Mouse (Mus musculus): ENCODE data around the gene Dkkl1. TPM values are rescaled to one million over a fixed set of nuclear protein-coding genes. Genes with fewer than 3 reads are reported as not detected.
A peak's percentile ranks its signal among the peaks of the same experiment; 100 is the strongest.

The Dkkl1 gene
- polyA plus RNA-seq, 1 experiment from 2014 or later, result 1.0 TPM

DNA sequence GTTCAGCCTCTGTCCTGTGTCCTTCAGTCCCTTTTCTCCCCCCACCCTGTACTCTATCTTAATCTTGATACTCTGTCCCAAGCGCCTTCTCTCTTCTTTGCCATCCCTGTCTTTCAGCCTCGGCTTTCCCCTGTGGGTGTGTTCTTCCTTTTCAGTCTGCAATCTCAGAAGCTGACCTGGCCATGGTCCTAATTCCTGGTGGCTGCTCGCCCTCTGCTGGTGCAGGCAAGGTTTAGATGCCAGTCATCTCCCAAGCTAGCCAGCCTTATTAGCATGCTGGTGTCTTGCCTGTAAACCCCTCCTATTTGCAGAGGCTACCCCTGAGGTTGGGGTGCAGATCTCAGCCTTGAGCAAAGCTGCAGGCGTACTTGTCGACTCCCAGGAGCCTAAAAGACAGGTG lies 13.5 kb downstream of the Dkkl1 start:
- Histone ChIP-seq H3K4me2 (replicated peaks) (no peak overlapping the region), H3K4me1 (replicated peaks) (no peaks in the 10 kb centered on the region), H3K9ac (no peak overlapping the region), H3K9me3 (no peaks in the 10 kb centered on the region), H3K4me3 (replicated peaks) (no peak overlapping the region), H3K27me3 (replicated peaks) (peaks cover 8% of the 10 kb centered on the region; the same call in 1 of the 2 replicates), H3K27ac (no peak overlapping the region), H3K36me3 (no peaks in the 10 kb centered on the region)
- WGBS, result 17% methylated on average over 5 of the region's 5 CpGs
- peak; percentile 57 for ATAC-seq

DNA sequence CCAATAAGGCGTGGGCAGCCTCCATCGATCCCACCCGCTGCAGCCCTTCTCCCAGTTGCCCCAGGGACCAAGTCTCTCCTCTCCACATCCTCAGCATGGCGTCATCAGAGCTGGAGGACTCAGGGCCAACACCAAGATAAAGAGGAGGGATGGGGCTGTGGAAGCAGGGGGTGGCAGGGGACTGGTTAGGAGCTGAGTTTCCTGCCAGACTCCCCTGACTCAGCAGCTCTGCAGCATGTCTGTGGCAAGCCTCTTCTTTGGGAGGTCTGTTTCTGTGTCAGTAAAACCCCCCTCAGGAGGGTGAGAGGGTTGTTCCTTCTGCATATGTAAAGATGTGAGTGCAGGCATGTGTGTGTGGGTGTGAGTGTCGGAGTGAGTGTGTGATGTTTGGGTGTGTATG lies 15.0 kb downstream of the Dkkl1 start:
- H3K9me3 ChIP-seq, result no peaks in the 10 kb centered on the region
- H3K4me2 ChIP-seq (replicated peaks), result no peak overlapping the region
- peaks cover 8% of the 10 kb centered on the region; the same call in 1 of the 2 replicates for H3K27me3 ChIP-seq (replicated peaks)
- H3K36me3 ChIP-seq, result no peaks in the 10 kb centered on the region
- H3K4me1 ChIP-seq (replicated peaks), result peaks cover 2% of the 10 kb centered on the region
- H3K4me3 ChIP-seq (replicated peaks), result no peak overlapping the region
- ATAC-seq, result no peak
- no peak overlapping the region for H3K9ac ChIP-seq
- H3K27ac ChIP-seq, result no peak overlapping the region
- 70% methylated on average over 5 of the region's 5 CpGs for WGBS

DNA sequence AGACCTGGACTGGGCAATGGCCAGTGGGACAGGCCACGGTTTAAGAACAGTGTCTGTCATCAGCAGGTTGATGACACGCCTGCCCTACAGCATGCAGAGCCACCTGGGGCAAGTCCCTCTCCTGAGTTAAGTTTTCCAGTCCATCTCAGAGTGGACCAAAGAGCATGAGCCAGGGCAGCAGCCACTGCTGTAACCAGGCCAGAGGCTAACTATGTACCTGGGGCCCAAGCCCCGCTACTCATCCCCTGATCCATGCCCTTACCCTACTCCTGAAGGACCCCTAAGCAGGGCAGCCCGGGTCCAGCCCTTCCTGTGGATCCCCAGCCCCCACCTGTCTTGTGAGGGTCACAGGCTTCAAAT lies 15.8 kb downstream of the Dkkl1 start:
- Histone ChIP-seq H3K36me3 (no peaks in the 10 kb centered on the region), H3K9ac (no peak overlapping the region), H3K27me3 (replicated peaks) (peaks cover 13% of the 10 kb centered on the region; the same call in 1 of the 2 replicates), H3K4me1 (replicated peaks) (peaks cover 5% of the 10 kb centered on the region), H3K9me3 (no peaks in the 10 kb centered on the region), H3K4me2 (replicated peaks) (no peak overlapping the region), H3K27ac (no peak overlapping the region), H3K4me3 (replicated peaks) (no peak overlapping the region)
- no peak for ATAC-seq
- WGBS, result 85% methylated on average over 4 of the region's 4 CpGs

DNA sequence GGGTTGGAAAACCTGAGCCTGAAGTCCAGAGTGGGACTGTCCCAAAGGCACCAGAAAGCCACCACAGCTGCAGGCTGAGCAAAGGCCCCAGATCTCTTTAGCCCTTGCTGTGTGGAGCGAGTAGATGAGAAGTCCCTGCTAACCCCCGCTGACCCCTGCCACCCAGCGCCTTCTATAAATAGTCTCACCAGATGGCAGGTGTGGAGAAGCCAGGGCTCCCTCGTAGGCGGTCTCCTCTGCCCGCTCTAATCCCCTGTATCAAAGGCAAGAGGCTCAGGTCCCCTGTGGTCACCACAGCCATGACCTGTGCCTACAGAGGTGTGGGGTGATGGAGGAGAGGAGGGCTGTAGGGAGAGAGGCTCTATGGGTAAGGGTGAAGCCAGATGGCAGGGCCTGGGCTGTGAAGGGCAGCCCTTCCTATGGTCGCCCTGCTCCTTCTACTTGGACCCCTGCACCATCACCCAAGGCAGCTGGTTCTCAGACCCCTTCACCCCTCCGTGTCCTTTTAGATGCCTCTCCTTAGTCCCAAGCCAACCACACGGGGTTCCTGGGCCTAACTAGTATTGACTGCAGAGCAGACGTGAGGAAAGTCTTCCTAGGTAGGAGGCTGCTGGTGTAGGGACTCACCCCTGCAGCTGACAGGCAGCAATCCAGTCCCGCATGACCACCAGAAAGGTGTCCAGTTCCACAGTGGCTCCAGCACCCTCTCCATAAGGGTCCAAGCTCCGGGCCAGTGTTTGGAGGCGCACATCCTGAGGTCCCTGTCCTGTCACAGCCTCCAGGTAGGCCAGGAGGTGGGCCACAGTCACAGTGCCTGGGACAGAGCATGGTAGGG lies 16.4 kb downstream of the Dkkl1 start:
- Histone ChIP-seq H3K9ac (no peak overlapping the region), H3K4me3 (replicated peaks) (no peak overlapping the region), H3K4me1 (replicated peaks) (peaks cover 5% of the 10 kb centered on the region), H3K27me3 (replicated peaks) (peaks cover 19% of the 10 kb centered on the region; the same call in 1 of the 2 replicates), H3K4me2 (replicated peaks) (no peak overlapping the region), H3K36me3 (no peaks in the 10 kb centered on the region), H3K9me3 (no peaks in the 10 kb centered on the region), H3K27ac (no peak overlapping the region)
- no peak for ATAC-seq
- 63% methylated on average over 13 of the region's 13 CpGs for WGBS

DNA sequence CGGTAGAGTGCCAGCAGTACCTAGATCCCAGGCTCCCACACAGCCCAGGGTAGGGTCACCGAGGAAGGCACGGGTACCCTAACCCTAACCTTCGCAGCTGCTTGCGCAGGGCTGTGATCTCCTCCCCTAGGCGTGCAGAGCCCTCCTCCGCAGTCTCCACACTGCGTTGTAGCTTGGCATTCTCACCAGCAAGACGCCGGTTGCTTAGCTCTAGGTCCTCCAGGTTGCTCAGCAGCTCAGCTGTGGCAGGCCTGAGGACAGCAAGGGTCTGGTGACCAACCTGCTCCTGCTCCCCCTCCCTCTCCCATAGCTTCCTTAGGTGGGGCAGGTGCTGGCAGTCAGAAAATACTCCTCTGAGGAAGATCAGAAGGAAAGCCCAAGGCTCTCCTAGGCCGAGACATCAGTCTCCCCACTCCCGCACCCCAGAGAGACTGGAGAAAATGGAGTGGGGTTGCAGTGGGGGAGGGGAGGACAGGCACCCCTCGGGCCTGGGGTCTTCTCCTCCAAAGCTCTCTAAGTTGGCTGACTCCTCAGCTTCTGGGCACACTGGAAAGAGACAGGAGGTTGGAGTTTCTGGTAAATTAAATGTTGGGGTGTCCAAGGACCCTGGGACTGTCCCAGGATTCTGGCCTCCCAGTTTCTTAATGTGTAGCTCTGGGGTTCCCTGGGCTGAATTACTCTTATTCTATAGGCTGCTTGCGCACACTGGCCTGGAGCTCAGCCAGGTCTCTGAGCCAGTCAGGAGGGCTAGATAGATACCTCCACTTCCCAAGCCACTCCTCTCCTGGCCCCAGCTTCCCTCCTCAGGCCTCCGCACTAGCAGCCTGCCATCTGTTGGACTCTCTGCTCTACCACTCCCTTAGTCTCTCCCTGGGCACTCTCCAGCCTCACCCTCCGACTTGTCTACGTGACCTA lies 17.8 kb downstream of the Dkkl1 start:
- peaks cover 18% of the 10 kb centered on the region for H3K27me3 ChIP-seq (replicated peaks)
- H3K9me3 ChIP-seq, result no peaks in the 10 kb centered on the region
- H3K4me3 ChIP-seq (replicated peaks), result no peak overlapping the region
- no peaks in the 10 kb centered on the region for H3K36me3 ChIP-seq
- H3K9ac ChIP-seq, result no peak overlapping the region
- 70% methylated on average over 17 of the region's 17 CpGs for WGBS
- no peak overlapping the region for H3K27ac ChIP-seq
- peaks cover 5% of the 10 kb centered on the region for H3K4me1 ChIP-seq (replicated peaks)
- no peak for ATAC-seq
- H3K4me2 ChIP-seq (replicated peaks), result no peak overlapping the region

DNA sequence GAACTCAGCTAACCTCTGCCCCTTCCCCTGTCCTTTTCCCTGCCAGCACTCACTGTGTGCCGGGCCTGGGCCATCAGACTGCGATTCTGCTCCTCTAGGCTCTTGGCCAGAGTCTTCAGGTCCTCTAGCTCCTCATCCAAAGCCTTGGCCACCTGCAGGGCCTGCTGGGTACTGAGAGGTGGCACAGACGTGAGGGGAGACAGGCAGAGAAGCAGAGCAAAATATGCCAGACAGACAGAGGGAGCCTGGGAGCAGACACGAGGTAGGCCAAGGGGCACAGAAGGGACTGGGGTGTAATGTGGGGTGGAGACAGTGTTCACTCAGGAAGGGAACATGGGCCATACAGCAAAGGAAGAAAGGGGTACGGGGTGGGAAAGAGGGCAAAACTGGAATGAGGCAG lies 18.5 kb downstream of the Dkkl1 start:
- peaks cover 25% of the 10 kb centered on the region for H3K27me3 ChIP-seq (replicated peaks)
- ATAC-seq, result no peak
- no peak overlapping the region for H3K4me3 ChIP-seq (replicated peaks)
- no peaks in the 10 kb centered on the region for H3K36me3 ChIP-seq
- no peak overlapping the region for H3K9ac ChIP-seq
- no peak overlapping the region for H3K27ac ChIP-seq
- peaks cover 5% of the 10 kb centered on the region for H3K4me1 ChIP-seq (replicated peaks)
- 67% methylated on average over 5 of the region's 5 CpGs for WGBS
- no peak overlapping the region for H3K4me2 ChIP-seq (replicated peaks)
- no peaks in the 10 kb centered on the region for H3K9me3 ChIP-seq

DNA sequence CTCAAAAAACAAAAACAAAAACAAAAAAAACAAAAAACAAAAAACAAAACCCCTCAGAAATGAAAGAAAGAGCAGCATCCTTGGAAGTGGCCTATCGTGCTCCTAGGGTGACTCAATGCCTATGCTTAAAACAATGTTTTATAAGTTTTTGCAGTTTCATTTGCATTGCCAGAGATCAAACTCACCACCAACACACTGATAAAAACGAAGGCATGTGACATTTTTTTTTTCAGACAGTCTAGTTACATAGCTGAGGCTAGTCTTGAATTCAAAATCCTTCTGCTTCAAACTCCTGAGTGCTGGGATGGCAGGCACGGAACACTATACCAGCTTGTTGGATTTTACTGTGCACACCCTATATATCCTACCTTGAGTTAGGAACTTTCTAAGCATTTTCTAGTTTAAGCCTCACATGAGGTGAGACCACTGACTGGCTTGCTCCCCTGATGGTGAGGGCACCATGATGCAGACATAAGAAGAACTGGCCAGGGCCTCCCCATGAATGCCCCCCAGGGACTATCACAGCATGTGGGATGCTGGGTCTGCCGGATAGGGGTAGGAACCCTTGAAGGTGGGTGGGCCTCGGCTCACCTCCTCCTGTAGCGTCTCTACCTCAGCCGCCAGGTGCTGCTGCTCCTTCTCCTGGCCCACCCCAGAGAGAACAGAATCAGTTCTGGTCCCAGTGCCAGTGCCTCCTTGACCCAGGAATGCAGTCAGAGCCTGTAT lies 19.2 kb downstream of the Dkkl1 start:
- ATAC-seq, result no peak
- Histone ChIP-seq H3K9ac (no peak overlapping the region), H3K27ac (no peak overlapping the region), H3K27me3 (replicated peaks) (peaks cover 31% of the 10 kb centered on the region), H3K36me3 (no peaks in the 10 kb centered on the region), H3K4me1 (replicated peaks) (peaks cover 5% of the 10 kb centered on the region), H3K9me3 (no peaks in the 10 kb centered on the region), H3K4me2 (replicated peaks) (no peak overlapping the region), H3K4me3 (replicated peaks) (no peak overlapping the region)
- WGBS, result 83% methylated on average over 7 of the region's 7 CpGs

DNA sequence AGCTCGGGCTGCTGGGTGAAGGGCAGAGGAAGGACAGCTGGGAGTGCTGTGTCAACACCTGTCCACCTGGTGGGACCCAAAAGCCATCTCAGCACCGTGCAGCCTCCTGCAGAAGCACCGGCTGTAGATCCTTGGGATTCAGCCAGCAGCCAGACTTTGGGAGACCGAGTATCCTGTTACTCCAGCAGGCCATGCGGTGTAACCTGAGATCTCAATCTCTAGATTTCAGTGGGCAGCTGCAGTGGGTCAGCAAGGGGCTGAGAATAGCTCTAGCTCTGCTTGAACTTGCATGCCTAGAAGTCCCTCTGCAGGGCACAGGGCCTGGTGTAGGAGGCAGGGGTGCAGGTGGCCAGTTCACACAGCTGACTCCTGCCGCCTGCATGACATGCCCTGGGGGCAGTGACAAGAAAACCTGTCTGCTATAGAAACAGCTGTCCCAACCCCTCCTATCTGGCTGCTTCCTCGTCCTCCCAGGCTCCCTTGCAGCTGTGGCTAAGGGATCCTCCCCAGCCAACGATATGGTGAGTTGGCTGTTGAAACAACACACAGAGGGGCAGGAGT lies 20.1 kb downstream of the Dkkl1 start:
- WGBS, result 11% methylated on average over 8 of the region's 8 CpGs
- H3K4me3 ChIP-seq (replicated peaks), result no peak overlapping the region
- no peak overlapping the region for H3K4me2 ChIP-seq (replicated peaks)
- H3K27ac ChIP-seq, result no peak overlapping the region
- H3K9me3 ChIP-seq, result no peaks in the 10 kb centered on the region
- no peak overlapping the region for H3K9ac ChIP-seq
- peaks cover 5% of the 10 kb centered on the region for H3K4me1 ChIP-seq (replicated peaks)
- ATAC-seq, result peak; percentile 37
- H3K36me3 ChIP-seq, result no peaks in the 10 kb centered on the region
- peaks cover 34% of the 10 kb centered on the region for H3K27me3 ChIP-seq (replicated peaks)

DNA sequence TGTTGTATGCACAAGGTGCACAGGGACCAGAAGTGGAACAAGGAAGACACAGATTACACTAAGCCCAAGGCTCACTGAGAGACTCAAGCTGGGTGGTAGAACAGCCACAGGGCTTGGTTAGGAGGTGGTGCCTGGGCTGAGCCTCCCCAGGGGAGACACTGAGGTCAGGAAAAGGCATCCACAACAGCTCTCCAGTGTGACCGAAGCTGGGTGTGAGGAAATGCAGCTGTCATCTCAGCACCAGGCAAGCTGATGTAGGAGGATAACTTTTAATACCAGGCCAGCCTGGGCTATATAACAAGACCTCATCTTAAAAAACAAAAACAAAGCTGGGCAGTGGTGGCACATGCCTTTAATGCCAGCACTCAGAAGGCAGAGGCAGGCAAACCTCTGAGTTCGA lies 20.8 kb downstream of the Dkkl1 start:
- no peak for ATAC-seq
- peaks cover 5% of the 10 kb centered on the region for H3K4me1 ChIP-seq (replicated peaks)
- H3K4me2 ChIP-seq (replicated peaks), result no peak overlapping the region
- H3K9ac ChIP-seq, result no peak overlapping the region
- 54% methylated on average over 2 of the region's 2 CpGs for WGBS
- no peaks in the 10 kb centered on the region for H3K36me3 ChIP-seq
- H3K27me3 ChIP-seq (replicated peaks), result peaks cover 39% of the 10 kb centered on the region
- no peak overlapping the region for H3K4me3 ChIP-seq (replicated peaks)
- H3K9me3 ChIP-seq, result no peaks in the 10 kb centered on the region
- H3K27ac ChIP-seq, result no peak overlapping the region

DNA sequence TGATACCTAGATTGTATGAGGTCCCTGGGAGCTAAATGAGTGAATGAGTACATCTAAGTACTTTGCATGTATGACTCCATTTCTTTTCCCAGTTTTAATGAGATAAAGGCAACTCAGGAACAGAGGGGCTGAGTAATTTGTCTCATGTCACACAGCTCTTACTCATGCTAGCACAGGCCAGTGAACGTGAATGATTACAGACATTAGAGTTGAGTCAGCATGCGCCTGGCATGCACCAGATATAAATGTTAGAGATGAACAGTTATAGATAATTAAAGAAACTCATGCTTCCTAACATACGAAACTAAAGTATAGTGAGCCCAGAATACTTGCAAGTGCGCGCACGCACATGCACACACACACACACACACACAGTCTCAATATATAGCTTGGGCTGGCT lies 21.8 kb downstream of the Dkkl1 start:
- Histone ChIP-seq H3K9ac (no peak overlapping the region), H3K9me3 (no peaks in the 10 kb centered on the region), H3K4me2 (replicated peaks) (no peak overlapping the region), H3K36me3 (no peaks in the 10 kb centered on the region), H3K27ac (no peak overlapping the region), H3K4me3 (replicated peaks) (no peak overlapping the region), H3K4me1 (replicated peaks) (peaks cover 5% of the 10 kb centered on the region), H3K27me3 (replicated peaks) (peaks cover 46% of the 10 kb centered on the region)
- ATAC-seq, result no peak
- WGBS, result 85% methylated on average over 6 of the region's 6 CpGs

DNA sequence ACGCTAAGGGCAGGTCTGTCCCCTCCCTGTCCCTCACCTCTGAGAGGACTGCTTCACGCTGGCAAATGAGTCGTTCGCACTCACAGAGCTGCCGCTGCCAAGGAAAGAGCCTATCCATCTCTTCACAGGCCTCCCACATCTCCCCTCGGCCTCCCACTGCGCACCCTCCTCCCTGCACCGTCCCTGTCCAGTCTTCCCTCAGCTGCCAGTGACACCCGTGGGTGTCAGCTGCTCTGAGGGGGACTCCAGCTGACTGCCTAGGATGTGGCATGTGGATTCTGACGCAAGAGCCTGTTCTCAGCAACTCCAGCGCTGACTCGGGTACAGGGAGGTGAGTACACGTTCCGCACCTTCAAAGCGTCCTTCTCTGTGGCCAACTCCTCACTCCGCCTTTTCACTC lies 22.3 kb downstream of the Dkkl1 start:
- 49% methylated on average over 16 of the region's 16 CpGs for WGBS
- H3K36me3 ChIP-seq, result no peaks in the 10 kb centered on the region
- H3K4me2 ChIP-seq (replicated peaks), result no peak overlapping the region
- no peak overlapping the region for H3K27ac ChIP-seq
- peaks cover 52% of the 10 kb centered on the region for H3K27me3 ChIP-seq (replicated peaks)
- no peak for ATAC-seq
- H3K9me3 ChIP-seq, result no peaks in the 10 kb centered on the region
- no peak overlapping the region for H3K4me3 ChIP-seq (replicated peaks)
- H3K9ac ChIP-seq, result no peak overlapping the region
- peaks cover 5% of the 10 kb centered on the region for H3K4me1 ChIP-seq (replicated peaks)

DNA sequence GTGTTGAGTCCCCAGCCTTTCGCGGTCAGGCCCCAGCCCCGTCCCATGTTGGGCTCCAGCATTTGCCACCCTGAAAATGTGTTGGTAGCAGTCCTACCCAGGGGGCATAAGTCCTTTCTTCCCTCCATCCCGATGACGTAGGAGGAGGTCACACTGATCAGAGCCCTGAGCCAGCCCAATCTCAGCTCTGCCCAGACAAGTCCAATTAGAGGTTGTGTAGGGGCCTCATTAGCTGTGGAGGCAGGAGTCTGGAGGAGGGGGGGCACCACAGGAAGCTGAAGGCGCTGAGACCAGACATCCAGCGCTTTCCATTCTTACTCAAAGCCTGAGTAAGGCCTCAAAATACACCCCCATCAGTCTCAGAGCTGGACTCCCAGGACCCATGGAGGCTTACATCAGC lies 26.0 kb downstream of the Dkkl1 start:
- H3K27me3 ChIP-seq (replicated peaks), result peaks cover 80% of the 10 kb centered on the region
- H3K9me3 ChIP-seq, result no peaks in the 10 kb centered on the region
- no peak for ATAC-seq
- H3K4me1 ChIP-seq (replicated peaks), result peaks cover 10% of the 10 kb centered on the region
- no peak overlapping the region for H3K9ac ChIP-seq
- no peak overlapping the region for H3K27ac ChIP-seq
- H3K4me3 ChIP-seq (replicated peaks), result no peak overlapping the region
- 73% methylated on average over 7 of the region's 7 CpGs for WGBS
- no peaks in the 10 kb centered on the region for H3K36me3 ChIP-seq
- no peak overlapping the region for H3K4me2 ChIP-seq (replicated peaks)
